Mouse (Mus musculus): ENCODE measurements at regions not wholly inside any gene's neighbourhood (a gene's known extent, or its start where the extent isn't known, plus 50 kb on each side); places are given as distances from the start of the nearest gene placed in this dataset.
A peak's percentile ranks its signal among the peaks of the same experiment; 100 is the strongest.
"Not testable (repeated sequence)": the region's sequence is repeated elsewhere in the genome, so short reads cannot be mapped to it uniquely, and the experiment has no call there.

DNA sequence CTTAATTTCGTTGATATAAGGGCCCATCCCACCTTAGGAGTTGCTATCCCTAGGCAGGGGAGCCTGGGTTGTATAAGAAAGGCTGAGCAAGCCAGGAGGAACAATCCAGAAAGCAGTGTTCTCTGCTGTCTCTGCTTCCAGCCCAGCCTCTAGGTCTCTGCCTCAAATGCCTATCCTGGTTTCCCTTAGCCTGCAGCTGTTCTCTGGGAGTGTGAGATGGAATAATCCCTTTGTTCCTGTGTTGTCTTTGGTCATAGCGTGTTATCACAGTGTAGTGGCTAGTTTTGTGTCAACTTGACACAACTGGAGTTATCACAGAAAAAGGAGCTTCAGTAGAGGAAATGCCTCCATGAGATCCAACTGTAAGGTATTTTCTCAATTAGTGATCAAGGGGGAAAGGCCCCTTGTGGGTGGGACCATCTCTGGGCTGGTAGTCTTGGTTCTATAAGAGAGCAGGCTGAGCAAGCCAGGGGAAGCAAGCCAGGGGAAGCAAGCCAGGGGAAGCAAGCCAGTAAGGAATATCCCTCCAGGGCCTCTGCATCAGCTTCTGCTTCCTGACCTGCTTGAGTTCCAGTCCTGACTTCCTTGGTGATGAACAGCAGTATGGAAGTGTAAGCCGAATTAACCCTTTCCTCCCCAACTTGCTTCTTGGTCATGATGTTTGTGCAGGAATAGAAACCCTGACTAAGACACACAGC, 64.0 kb downstream of the Rhob start:
- WGBS: 78% methylated on average over 3 of the region's 3 CpGs
- not testable (repeated sequence) for H3K9ac ChIP-seq; H3K27me3 ChIP-seq; H3K36me3 ChIP-seq (ENCODE audit: poor library complexity, severe bottlenecking); H3K4me2 ChIP-seq; H3K4me3 ChIP-seq; H3K9me3 ChIP-seq (replicated peaks); ATAC-seq; H3K27ac ChIP-seq
- peaks cover 13% of the 10 kb centered on the region for H3K4me1 ChIP-seq

DNA sequence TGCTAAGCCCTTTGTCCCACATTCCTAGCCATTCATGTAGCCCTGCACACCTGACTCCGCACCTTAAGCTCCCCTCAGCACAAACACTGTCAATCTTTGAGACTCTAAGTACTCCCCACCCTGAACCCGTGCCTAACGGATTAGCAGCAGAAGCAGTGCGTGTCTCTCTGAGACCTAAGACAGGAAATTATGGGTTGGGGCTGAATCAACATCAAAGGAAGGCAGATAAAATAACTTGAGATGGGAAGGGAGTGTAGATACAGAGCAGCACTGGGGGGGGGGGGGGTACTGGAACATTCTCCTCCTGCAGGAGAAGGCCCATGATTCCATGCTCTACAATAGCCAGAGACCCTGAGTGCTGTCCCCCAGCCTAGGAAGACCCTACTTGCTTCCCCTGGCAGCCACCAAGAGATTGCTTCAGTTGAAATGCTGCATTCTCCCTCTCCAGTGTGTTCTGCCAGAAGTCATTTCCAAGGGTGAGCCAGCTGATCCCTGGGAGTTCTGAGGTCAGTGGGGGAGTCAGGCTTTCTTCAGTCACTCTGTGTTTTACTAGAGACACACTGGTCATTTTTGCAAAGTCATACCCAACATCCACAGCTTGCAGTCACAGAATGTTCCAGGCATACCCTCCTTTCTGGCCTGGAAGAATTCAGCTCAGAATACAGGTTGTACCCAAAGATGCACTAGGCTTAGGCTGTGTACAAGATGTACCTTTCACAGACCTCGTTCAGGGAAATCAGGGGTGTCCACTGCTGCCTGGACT, 71.4 kb downstream of the Rhob start:
- no peak overlapping the region for H3K27ac ChIP-seq
- no peaks in the 10 kb centered on the region for H3K36me3 ChIP-seq (ENCODE audit: poor library complexity, severe bottlenecking)
- H3K9me3 ChIP-seq (replicated peaks): no peaks in the 10 kb centered on the region
- no peaks in the 10 kb centered on the region for H3K27me3 ChIP-seq
- WGBS: 82% methylated on average over 5 of the region's 5 CpGs
- no peak for ATAC-seq
- H3K9ac ChIP-seq: no peak overlapping the region
- peaks cover 13% of the 10 kb centered on the region; the same call in 1 of the 2 replicates for H3K4me1 ChIP-seq
- H3K4me3 ChIP-seq: no peak overlapping the region
- no peak overlapping the region for H3K4me2 ChIP-seq

DNA sequence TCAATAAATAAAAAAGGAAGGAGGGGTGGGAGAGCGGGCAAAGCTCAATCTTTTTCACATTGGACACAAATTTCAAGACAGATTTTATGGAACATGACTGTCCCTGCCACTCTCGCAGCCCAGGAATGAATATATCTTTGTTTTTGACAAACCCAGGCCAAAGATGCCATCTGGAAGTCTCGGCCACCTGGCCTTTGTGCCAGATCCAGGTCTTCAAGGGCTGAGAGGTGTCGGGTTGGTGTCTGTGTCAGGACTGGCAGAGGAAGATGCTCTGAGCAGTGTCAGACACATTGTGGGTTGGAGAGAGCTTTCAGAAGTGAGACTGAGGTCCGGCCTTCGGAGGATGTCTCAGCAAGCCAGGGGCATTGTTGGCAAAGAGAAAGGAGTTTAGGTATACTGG, 75.3 kb downstream of the Rhob start:
- no peak overlapping the region for H3K9ac ChIP-seq
- H3K9me3 ChIP-seq (replicated peaks): no peaks in the 10 kb centered on the region
- H3K27ac ChIP-seq: no peak overlapping the region
- H3K4me2 ChIP-seq: no peak overlapping the region
- no peaks in the 10 kb centered on the region for H3K4me1 ChIP-seq
- no peak for ATAC-seq
- no peaks in the 10 kb centered on the region for H3K27me3 ChIP-seq
- WGBS: 93% methylated on average over 6 of the region's 6 CpGs
- H3K4me3 ChIP-seq: no peak overlapping the region
- no peaks in the 10 kb centered on the region for H3K36me3 ChIP-seq (ENCODE audit: poor library complexity, severe bottlenecking)

DNA sequence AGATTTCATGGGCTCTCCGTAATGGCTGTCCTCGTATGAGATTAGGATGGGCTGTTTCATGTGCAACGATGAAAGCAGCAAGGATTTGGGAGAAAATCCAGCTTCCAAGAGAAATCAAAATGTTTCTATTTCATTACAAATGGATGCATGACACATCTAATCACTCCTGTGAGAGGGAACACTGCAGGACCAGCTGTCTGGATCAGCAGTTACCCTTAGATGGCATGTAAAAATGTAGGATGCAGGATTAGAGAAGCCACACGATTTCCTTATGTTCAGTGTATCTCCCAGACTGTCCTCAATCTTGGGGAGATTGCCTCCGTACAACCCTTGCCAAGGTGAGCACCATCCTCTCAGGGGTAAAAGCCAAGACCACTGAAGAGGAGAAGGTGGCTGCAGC, 77.1 kb downstream of the Rhob start:
- Histone ChIP-seq H3K27ac (no peak overlapping the region), H3K4me2 (no peak overlapping the region), H3K4me3 (no peak overlapping the region), H3K27me3 (no peaks in the 10 kb centered on the region), H3K9me3 (replicated peaks) (no peaks in the 10 kb centered on the region), H3K36me3 (ENCODE audit: poor library complexity, severe bottlenecking) (no peaks in the 10 kb centered on the region), H3K4me1 (no peaks in the 10 kb centered on the region), H3K9ac (no peak overlapping the region)
- ATAC-seq: no peak
- 79% methylated on average over 5 of the region's 5 CpGs for WGBS

DNA sequence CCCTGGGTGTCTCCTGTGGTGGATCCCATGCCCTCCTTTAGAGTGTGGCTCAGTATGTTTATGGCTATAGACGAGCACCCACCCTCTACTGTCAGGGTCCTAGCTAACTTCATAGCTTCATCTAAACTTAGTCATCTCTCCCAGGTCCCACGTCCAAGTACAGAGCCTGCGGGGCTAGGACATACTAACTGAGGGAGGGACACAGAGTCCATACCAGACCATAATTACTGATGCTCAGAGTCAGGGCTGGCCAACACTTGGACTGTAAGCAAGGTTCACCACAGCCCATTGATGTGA, 78.6 kb downstream of the Rhob start:
- 86% methylated on average over 3 of the region's 3 CpGs for WGBS
- H3K27me3 ChIP-seq: no peaks in the 10 kb centered on the region
- no peak for ATAC-seq
- H3K9me3 ChIP-seq (replicated peaks): no peaks in the 10 kb centered on the region
- H3K36me3 ChIP-seq (ENCODE audit: poor library complexity, severe bottlenecking): no peaks in the 10 kb centered on the region
- no peak overlapping the region for H3K9ac ChIP-seq
- H3K27ac ChIP-seq: no peak overlapping the region
- no peak overlapping the region for H3K4me3 ChIP-seq
- no peaks in the 10 kb centered on the region for H3K4me1 ChIP-seq
- H3K4me2 ChIP-seq: no peak overlapping the region

DNA sequence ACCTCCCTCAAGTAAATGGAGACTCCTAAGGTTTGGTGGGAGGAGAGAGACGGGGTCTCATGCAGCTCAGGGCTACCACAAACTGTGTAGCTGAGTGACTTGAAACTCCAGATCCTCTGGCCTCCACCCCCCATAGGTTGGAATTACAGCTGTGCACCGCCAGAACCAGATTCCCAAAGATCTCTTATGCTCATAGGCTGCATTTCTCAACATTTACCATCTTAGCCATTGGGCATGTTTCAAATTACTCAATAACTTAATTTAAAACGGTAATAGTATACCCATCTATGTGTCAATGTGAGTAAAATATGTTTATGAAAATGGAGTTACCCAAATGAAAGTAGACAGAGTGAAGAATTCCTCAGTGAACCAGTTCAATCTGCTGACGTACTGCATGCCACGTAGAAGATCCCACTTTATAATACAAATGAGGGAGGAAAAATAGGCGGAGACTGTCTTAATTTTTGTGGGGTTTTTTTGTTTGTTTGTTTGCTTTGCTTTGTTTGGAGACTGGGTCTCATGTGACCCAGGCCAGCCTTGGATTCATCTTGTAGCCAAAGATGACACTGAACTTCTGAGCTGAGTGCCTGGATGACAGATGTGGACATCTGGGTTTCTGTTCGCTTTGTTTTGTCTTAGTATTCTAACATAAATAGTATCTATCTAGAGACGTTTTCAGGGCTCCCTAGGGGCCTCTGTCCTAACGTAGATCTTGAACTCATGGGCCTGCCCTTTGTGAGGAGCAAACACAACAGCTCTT, 79.1 kb downstream of the Rhob start:
- H3K9me3 ChIP-seq (replicated peaks): no peaks in the 10 kb centered on the region
- H3K4me3 ChIP-seq: no peak overlapping the region
- WGBS: 83% methylated on average over 9 of the region's 9 CpGs
- no peak overlapping the region for H3K4me2 ChIP-seq
- H3K27me3 ChIP-seq: no peaks in the 10 kb centered on the region
- H3K4me1 ChIP-seq: no peaks in the 10 kb centered on the region
- ATAC-seq: no peak
- no peak overlapping the region for H3K27ac ChIP-seq
- H3K36me3 ChIP-seq (ENCODE audit: poor library complexity, severe bottlenecking): no peaks in the 10 kb centered on the region
- no peak overlapping the region for H3K9ac ChIP-seq

DNA sequence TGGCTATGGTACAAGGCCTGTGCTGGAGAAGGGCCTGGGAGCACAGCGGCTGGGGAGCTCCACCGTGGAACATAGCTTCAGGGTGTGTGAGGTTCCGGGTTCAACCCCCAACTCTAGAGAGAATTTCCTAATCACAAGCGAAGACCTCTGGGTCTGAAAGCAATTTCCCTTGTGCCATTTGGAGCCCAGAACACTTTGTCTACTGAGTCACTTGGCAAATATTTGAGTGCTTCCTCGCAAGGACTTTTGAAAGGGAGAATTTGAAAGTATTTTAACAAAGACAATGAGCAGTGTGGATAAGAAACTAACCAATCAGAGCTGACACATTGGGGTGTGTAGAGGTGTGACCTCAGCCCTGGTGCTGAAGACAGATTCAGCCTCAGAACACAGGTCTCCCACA, 80.9 kb downstream of the Rhob start:
- ATAC-seq: no peak
- H3K4me3 ChIP-seq: no peak overlapping the region
- H3K9ac ChIP-seq: no peak overlapping the region
- no peaks in the 10 kb centered on the region for H3K9me3 ChIP-seq (replicated peaks)
- H3K27me3 ChIP-seq: no peaks in the 10 kb centered on the region
- no peaks in the 10 kb centered on the region for H3K36me3 ChIP-seq (ENCODE audit: poor library complexity, severe bottlenecking)
- H3K4me1 ChIP-seq: no peaks in the 10 kb centered on the region
- 88% methylated on average over 5 of the region's 5 CpGs for WGBS
- no peak overlapping the region for H3K4me2 ChIP-seq
- no peak overlapping the region for H3K27ac ChIP-seq

DNA sequence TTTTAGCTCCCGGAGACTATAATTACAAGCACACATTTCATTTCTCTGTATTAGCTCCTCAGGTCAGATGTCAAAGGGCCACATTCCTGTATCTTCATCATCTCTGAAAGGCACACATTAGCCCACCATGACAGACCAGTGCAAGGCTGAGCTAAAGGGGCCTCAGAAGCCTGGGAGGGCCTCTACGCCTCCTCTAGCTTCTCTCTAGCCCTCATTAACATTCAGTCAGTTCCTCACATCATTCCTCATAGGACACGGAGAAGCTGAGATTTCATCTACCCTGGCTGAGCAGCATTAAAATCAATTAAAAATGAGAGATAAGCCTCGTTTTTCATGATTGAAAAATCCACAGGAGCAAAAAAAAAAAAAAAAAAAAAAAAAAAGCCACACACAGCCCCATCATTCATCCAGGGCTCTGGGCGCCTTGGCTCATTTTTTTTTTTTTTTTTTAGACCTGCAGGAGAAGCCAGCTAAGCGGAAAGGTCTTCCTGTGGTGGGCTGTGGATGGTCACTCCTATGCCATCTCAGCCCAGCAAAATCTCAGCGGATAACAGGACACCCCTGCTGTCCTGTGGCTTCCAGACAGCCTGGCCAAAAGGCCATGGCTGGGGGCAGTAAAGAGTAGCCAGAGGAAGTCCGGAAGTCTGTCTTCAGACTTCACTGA, 82.5 kb downstream of the Rhob start:
- Histone ChIP-seq H3K9me3 (replicated peaks) (no peaks in the 10 kb centered on the region), H3K4me2 (no peak overlapping the region), H3K4me1 (no peaks in the 10 kb centered on the region), H3K4me3 (no peak overlapping the region), H3K36me3 (ENCODE audit: poor library complexity, severe bottlenecking) (no peaks in the 10 kb centered on the region), H3K27me3 (no peaks in the 10 kb centered on the region), H3K27ac (no peak overlapping the region), H3K9ac (no peak overlapping the region)
- WGBS: 67% methylated on average over 8 of the region's 8 CpGs
- no peak for ATAC-seq

DNA sequence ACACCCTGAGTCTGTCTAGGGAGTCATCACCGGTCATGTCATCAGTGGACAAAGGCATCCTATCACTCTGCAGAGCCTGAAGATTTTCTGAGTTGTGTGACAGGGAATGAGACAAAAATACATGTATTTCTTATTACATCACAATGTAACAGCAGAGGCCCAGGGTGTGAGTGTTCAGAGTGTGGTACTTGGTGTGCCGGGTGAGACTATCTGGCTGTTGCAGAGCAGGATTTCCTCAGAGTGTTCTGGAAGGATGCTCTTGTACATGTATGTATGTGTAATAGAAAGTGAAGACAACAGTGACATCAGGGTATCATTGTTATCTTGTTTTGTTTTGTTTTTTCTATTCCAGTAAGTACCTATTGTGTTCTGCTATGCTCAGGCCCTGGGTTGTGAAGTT, 87.7 kb downstream of the Rhob start:
- 95% methylated on average over 2 of the region's 2 CpGs for WGBS
- no peaks in the 10 kb centered on the region for H3K9me3 ChIP-seq (replicated peaks)
- no peak overlapping the region for H3K4me3 ChIP-seq
- no peak overlapping the region for H3K27ac ChIP-seq
- H3K27me3 ChIP-seq: no peaks in the 10 kb centered on the region
- no peak for ATAC-seq
- peaks cover 3% of the 10 kb centered on the region; the same call in 1 of the 2 replicates for H3K4me1 ChIP-seq
- no peak overlapping the region for H3K9ac ChIP-seq
- no peaks in the 10 kb centered on the region for H3K36me3 ChIP-seq (ENCODE audit: poor library complexity, severe bottlenecking)
- no peak overlapping the region for H3K4me2 ChIP-seq

DNA sequence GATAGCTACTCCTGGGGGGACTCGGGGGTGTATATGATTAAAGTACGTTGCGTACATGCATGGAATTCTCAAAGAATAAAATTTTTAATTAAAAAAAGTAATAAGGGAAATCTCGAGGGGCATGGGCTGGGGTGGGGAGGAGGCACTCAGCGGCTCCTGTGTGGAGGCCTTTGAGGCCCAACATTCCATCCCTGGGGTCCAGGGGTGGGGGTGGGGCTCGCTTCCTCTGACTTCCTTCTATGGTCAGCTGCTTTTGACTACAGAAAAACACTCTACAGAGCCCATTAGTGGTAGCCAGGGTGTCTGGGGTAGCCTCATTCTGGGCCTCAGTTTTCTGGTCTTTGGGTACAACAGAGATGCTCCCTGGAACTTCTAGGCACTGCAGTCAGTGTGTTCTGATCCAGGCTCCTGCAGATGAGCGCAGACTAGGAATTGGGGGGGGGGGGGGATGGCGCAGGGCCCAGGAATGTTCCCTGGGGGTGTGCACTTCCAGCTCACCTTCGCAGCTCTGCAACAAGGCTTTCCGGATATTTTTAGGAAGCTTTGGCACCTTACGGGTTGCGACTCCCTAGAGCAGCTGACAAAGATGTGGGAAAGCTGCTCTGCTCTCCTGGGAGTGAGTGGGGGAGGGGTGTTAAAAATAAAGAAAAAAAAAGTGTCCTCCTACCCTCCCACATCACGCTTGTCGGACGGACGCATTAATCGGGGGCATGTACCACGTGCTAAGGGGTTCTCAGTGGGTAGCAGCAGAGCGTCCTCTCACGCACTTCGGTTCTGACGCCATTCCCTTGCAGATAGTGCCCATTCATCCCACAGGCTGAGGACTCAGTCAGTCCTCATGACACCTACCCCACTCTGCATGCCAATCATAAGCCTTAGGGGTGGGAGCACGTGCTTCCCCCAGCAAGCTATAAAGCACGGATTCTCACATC, 89.1 kb downstream of the Rhob start:
- Histone ChIP-seq H3K9ac (no peak overlapping the region), H3K27ac (no peak overlapping the region), H3K36me3 (ENCODE audit: poor library complexity, severe bottlenecking) (no peaks in the 10 kb centered on the region), H3K4me3 (no peak overlapping the region), H3K4me1 (peaks cover 3% of the 10 kb centered on the region; the same call in 1 of the 2 replicates), H3K27me3 (no peaks in the 10 kb centered on the region), H3K9me3 (replicated peaks) (no peaks in the 10 kb centered on the region), H3K4me2 (no peak overlapping the region)
- ATAC-seq: peak; percentile 38; the same call in 1 of the 2 replicates
- 61% methylated on average over 24 of the region's 24 CpGs for WGBS

DNA sequence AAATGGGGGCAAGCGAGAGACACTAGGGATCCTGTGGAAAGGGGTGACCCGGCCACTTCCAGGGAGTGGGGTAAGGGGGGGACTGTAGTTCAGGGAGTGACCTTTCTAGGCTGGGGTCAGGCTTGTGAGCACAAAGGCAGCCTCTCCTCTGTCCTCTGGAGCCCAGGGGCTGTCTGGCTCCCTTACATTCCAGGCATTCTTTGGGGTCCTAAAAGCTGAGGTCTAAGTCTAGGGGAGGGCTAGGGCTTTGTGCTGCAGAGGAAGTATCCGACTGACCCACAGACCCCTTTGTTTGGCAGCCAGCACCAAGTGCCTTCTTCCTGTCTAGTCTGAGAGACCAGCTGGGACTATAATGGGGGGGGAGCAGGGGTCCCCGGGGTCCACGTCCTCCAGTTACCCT, 88.9 kb downstream of the Hs1bp3 start:
- no peaks in the 10 kb centered on the region for H3K9me3 ChIP-seq (replicated peaks)
- H3K27ac ChIP-seq: no peak overlapping the region
- no peak overlapping the region for H3K4me3 ChIP-seq
- H3K27me3 ChIP-seq: no peaks in the 10 kb centered on the region
- ATAC-seq: no peak
- no peak overlapping the region for H3K9ac ChIP-seq
- no peaks in the 10 kb centered on the region for H3K4me1 ChIP-seq
- H3K4me2 ChIP-seq: no peak overlapping the region
- 33% methylated on average over 5 of the region's 5 CpGs for WGBS
- no peaks in the 10 kb centered on the region for H3K36me3 ChIP-seq (ENCODE audit: poor library complexity, severe bottlenecking)

Data from forebrain, embryonic 13.5 days (tissue).